Mouse (Mus musculus): ENCODE measurements at regions not wholly inside any gene's neighbourhood (a gene's known extent, or its start where the extent isn't known, plus 50 kb on each side); places are given as distances from the start of the nearest gene placed in this dataset.

GRCm38 (mm10) chr1:91715791-91716190, 85.5 kb upstream of the Twist2 start:
- no peaks in the 10 kb centered on the region for H3K27me3 ChIP-seq (replicated peaks)
- no peak overlapping the region for H3K9ac ChIP-seq
- no peak overlapping the region for H3K27ac ChIP-seq
- no peak for ATAC-seq
- H3K9me3 ChIP-seq, result no peaks in the 10 kb centered on the region
- no peaks in the 10 kb centered on the region for H3K36me3 ChIP-seq
- no peak overlapping the region for H3K4me2 ChIP-seq (replicated peaks)
- 78% methylated on average over 2 of the region's 2 CpGs for WGBS
- no peaks in the 10 kb centered on the region for H3K4me1 ChIP-seq (replicated peaks)
- no peak overlapping the region for H3K4me3 ChIP-seq (replicated peaks)

- H3K27ac ChIP-seq, result no peak overlapping the region
- no peak overlapping the region for H3K4me3 ChIP-seq (replicated peaks)
- H3K9ac ChIP-seq, result no peak overlapping the region
- no peaks in the 10 kb centered on the region for H3K4me1 ChIP-seq (replicated peaks)
- ATAC-seq, result no peak
- no peaks in the 10 kb centered on the region for H3K9me3 ChIP-seq
- no peaks in the 10 kb centered on the region for H3K36me3 ChIP-seq
- H3K27me3 ChIP-seq (replicated peaks), result no peaks in the 10 kb centered on the region
- H3K4me2 ChIP-seq (replicated peaks), result no peak overlapping the region
- 96% methylated on average over 2 of the region's 2 CpGs for WGBS
Measured at GRCm38 (mm10) chr1:91716836-91717235, 84.4 kb upstream of the Twist2 start.

GRCm38 (mm10) chr1:91717961-91718360, 83.3 kb upstream of the Twist2 start:
- no peak overlapping the region for H3K27ac ChIP-seq

GRCm38 (mm10) chr1:91729246-91729645, 72.0 kb upstream of the Twist2 start:
- H3K4me2 ChIP-seq (replicated peaks), result no peak overlapping the region
- no peak overlapping the region for H3K9ac ChIP-seq
- 69% methylated on average over 11 of the region's 11 CpGs for WGBS
- H3K36me3 ChIP-seq, result no peaks in the 10 kb centered on the region
- peaks cover 3% of the 10 kb centered on the region; the same call in 1 of the 2 replicates for H3K27me3 ChIP-seq (replicated peaks)
- no peak overlapping the region for H3K27ac ChIP-seq
- H3K9me3 ChIP-seq, result no peaks in the 10 kb centered on the region
- H3K4me1 ChIP-seq (replicated peaks), result no peaks in the 10 kb centered on the region
- no peak for ATAC-seq
- H3K4me3 ChIP-seq (replicated peaks), result no peak overlapping the region

More at GRCm38 (mm10) chr1:91717961-91718360, 83.3 kb upstream of the Twist2 start:
- Histone ChIP-seq H3K27me3 (replicated peaks) (no peaks in the 10 kb centered on the region), H3K9ac (no peak overlapping the region), H3K4me2 (replicated peaks) (no peak overlapping the region), H3K4me1 (replicated peaks) (no peaks in the 10 kb centered on the region), H3K4me3 (replicated peaks) (no peak overlapping the region), H3K9me3 (no peaks in the 10 kb centered on the region), H3K36me3 (no peaks in the 10 kb centered on the region)
- ATAC-seq, result no peak
- WGBS, result 55% methylated on average over 8 of the region's 8 CpGs

- Histone ChIP-seq H3K4me1 (replicated peaks) (no peaks in the 10 kb centered on the region), H3K9me3 (no peaks in the 10 kb centered on the region), H3K9ac (no peak overlapping the region), H3K27me3 (replicated peaks) (peaks cover 3% of the 10 kb centered on the region; the same call in 1 of the 2 replicates), H3K36me3 (no peaks in the 10 kb centered on the region), H3K4me3 (replicated peaks) (no peak overlapping the region), H3K27ac (no peak overlapping the region), H3K4me2 (replicated peaks) (no peak overlapping the region)
- no peak for ATAC-seq
- WGBS, result 62% methylated on average over 2 of the region's 2 CpGs
Measured at GRCm38 (mm10) chr1:91730281-91730680, 71.0 kb upstream of the Twist2 start.

GRCm38 (mm10) chr1:91731703-91732102, 69.6 kb upstream of the Twist2 start:
- Histone ChIP-seq H3K4me1 (replicated peaks) (no peaks in the 10 kb centered on the region), H3K4me2 (replicated peaks) (no peak overlapping the region), H3K9me3 (no peaks in the 10 kb centered on the region), H3K27me3 (replicated peaks) (peaks cover 3% of the 10 kb centered on the region; the same call in 1 of the 2 replicates), H3K4me3 (replicated peaks) (no peak overlapping the region), H3K27ac (no peak overlapping the region), H3K9ac (no peak overlapping the region), H3K36me3 (no peaks in the 10 kb centered on the region)
- WGBS, result 61% methylated on average over 13 of the region's 13 CpGs
- no peak for ATAC-seq

GRCm38 (mm10) chr1:91732461-91732861, 68.8 kb upstream of the Twist2 start:
- no peak overlapping the region for H3K4me2 ChIP-seq (replicated peaks)
- no peak for ATAC-seq
- H3K27ac ChIP-seq, result no peak overlapping the region
- H3K9ac ChIP-seq, result no peak overlapping the region
- 75% methylated on average over 12 of the region's 12 CpGs for WGBS
- H3K4me1 ChIP-seq (replicated peaks), result no peaks in the 10 kb centered on the region
- H3K9me3 ChIP-seq, result no peaks in the 10 kb centered on the region
- H3K36me3 ChIP-seq, result no peaks in the 10 kb centered on the region
- H3K4me3 ChIP-seq (replicated peaks), result no peak overlapping the region
- peaks cover 3% of the 10 kb centered on the region; the same call in 1 of the 2 replicates for H3K27me3 ChIP-seq (replicated peaks)

GRCm38 (mm10) chr1:91734731-91735130, 66.5 kb upstream of the Twist2 start:
- no peak for ATAC-seq
- H3K27me3 ChIP-seq (replicated peaks), result no peaks in the 10 kb centered on the region

GRCm38 (mm10) chr1:91735436-91735835, 65.8 kb upstream of the Twist2 start:
- Histone ChIP-seq H3K4me3 (replicated peaks) (no peak overlapping the region), H3K27ac (no peak overlapping the region), H3K4me1 (replicated peaks) (no peaks in the 10 kb centered on the region), H3K4me2 (replicated peaks) (no peak overlapping the region), H3K36me3 (no peaks in the 10 kb centered on the region), H3K9me3 (no peaks in the 10 kb centered on the region), H3K9ac (no peak overlapping the region), H3K27me3 (replicated peaks) (no peaks in the 10 kb centered on the region)
- no peak for ATAC-seq
- WGBS, result 66% methylated on average over 5 of the region's 5 CpGs

More at GRCm38 (mm10) chr1:91734731-91735130, 66.5 kb upstream of the Twist2 start:
- no peaks in the 10 kb centered on the region for H3K36me3 ChIP-seq
- no peak overlapping the region for H3K4me2 ChIP-seq (replicated peaks)
- 87% methylated on average over 2 of the region's 2 CpGs for WGBS
- no peak overlapping the region for H3K4me3 ChIP-seq (replicated peaks)
- H3K27ac ChIP-seq, result no peak overlapping the region
- H3K9me3 ChIP-seq, result no peaks in the 10 kb centered on the region
- no peaks in the 10 kb centered on the region for H3K4me1 ChIP-seq (replicated peaks)
- H3K9ac ChIP-seq, result no peak overlapping the region

- Histone ChIP-seq H3K4me2 (replicated peaks) (no peak overlapping the region), H3K27me3 (replicated peaks) (no peaks in the 10 kb centered on the region), H3K4me3 (replicated peaks) (no peak overlapping the region), H3K27ac (no peak overlapping the region), H3K36me3 (no peaks in the 10 kb centered on the region), H3K4me1 (replicated peaks) (no peaks in the 10 kb centered on the region), H3K9me3 (no peaks in the 10 kb centered on the region), H3K9ac (no peak overlapping the region)
- 82% methylated on average over 8 of the region's 8 CpGs for WGBS
- ATAC-seq, result no peak
Measured at GRCm38 (mm10) chr1:91740661-91741060, 60.6 kb upstream of the Twist2 start.

- Histone ChIP-seq H3K9ac (no peak overlapping the region), H3K4me2 (replicated peaks) (no peak overlapping the region), H3K4me3 (replicated peaks) (no peak overlapping the region), H3K27me3 (replicated peaks) (no peaks in the 10 kb centered on the region), H3K27ac (no peak overlapping the region), H3K4me1 (replicated peaks) (no peaks in the 10 kb centered on the region), H3K36me3 (no peaks in the 10 kb centered on the region), H3K9me3 (no peaks in the 10 kb centered on the region)
- 92% methylated on average over 7 of the region's 7 CpGs for WGBS
- ATAC-seq, result no peak
Measured at GRCm38 (mm10) chr1:91742031-91742430, 59.2 kb upstream of the Twist2 start.

- Histone ChIP-seq H3K36me3 (no peaks in the 10 kb centered on the region), H3K9me3 (no peaks in the 10 kb centered on the region), H3K4me1 (replicated peaks) (no peaks in the 10 kb centered on the region), H3K27ac (no peak overlapping the region), H3K9ac (no peak overlapping the region), H3K4me2 (replicated peaks) (no peak overlapping the region), H3K27me3 (replicated peaks) (no peaks in the 10 kb centered on the region), H3K4me3 (replicated peaks) (no peak overlapping the region)
- 38% methylated on average over 3 of the region's 3 CpGs for WGBS
- ATAC-seq, result no peak
Measured at GRCm38 (mm10) chr1:91742914-91743313, 58.3 kb upstream of the Twist2 start.

- ATAC-seq, result no peak
- H3K36me3 ChIP-seq, result no peaks in the 10 kb centered on the region
- H3K4me1 ChIP-seq (replicated peaks), result no peaks in the 10 kb centered on the region
- no peak overlapping the region for H3K4me2 ChIP-seq (replicated peaks)
- H3K27me3 ChIP-seq (replicated peaks), result no peaks in the 10 kb centered on the region
- no peak overlapping the region for H3K9ac ChIP-seq
- WGBS, result 92% methylated on average over 3 of the region's 3 CpGs
- no peaks in the 10 kb centered on the region for H3K9me3 ChIP-seq
- no peak overlapping the region for H3K4me3 ChIP-seq (replicated peaks)
- no peak overlapping the region for H3K27ac ChIP-seq
Measured at GRCm38 (mm10) chr1:91744076-91744475, 57.2 kb upstream of the Twist2 start.

Data from intestine, embryonic 15.5 days (tissue).